Mouse (Mus musculus) MEL (cell line): ENCODE data around the gene Gm20388.

Experiments
- CTCF ChIP-seq, 3 experiments: IDR thresholded peaks in 2 of 3; conservative IDR thresholded peaks in 1 of 3; 2 replicates each; pipeline ENCODE4 v1.5.1; 2011 to 2012; ENCODE audit warnings: low read length in 3 of 3, low read depth in 2 of 3, mild to moderate bottlenecking in 2 of 3, improper control_type of control experiment in 1 of 3, inconsistent platforms in 1 of 3, mixed read lengths in 1 of 3, moderate library complexity in 1 of 3; ENCODE audit not compliant: control insufficient read depth in 1 of 3, insufficient read depth in 1 of 3, poor library complexity in 1 of 3, severe bottlenecking in 1 of 3
- MAX ChIP-seq: IDR thresholded peaks from 2 replicates; pipeline ENCODE4 v1.6.1; 2011; ENCODE audit warnings: low read length, improper control_type of control experiment
- NRF1 ChIP-seq: IDR thresholded peaks from 2 replicates; pipeline ENCODE4 v1.6.1; 2014; ENCODE audit warnings: low read depth, mild to moderate bottlenecking, inconsistent platforms, low read length, improper control_type of control experiment, moderate library complexity; ENCODE audit not compliant: poor library complexity, insufficient read depth, severe bottlenecking
- ZNF384 ChIP-seq: IDR thresholded peaks from 2 replicates; pipeline ENCODE4 v1.6.1; 2012; ENCODE audit warnings: low read depth, mild to moderate bottlenecking, inconsistent platforms, low read length, improper control_type of control experiment

- TF ChIP-seq NRF1: no peak
- no peak for TF ChIP-seq ZNF384
- no peak for TF ChIP-seq MAX
- TF ChIP-seq CTCF (IDR thresholded peaks at IDR 0.05 in 2 of 3, conservative IDR thresholded peaks at IDR 0.05 in 1 of 3; ENCODE audit: control insufficient read depth in 1 of 3, insufficient read depth in 1 of 3, low read depth in 2 of 3, low read length in 3 of 3, poor library complexity in 1 of 3, severe bottlenecking in 1 of 3): no peak
Observed at GRCm38 (mm10) chr8:121593293-121593692, 1682.7 kb downstream of the Gm20388 start.
